Mouse (Mus musculus) CD4-positive naive resting alpha-beta T cell, adult 57 days (primary cell): ENCODE measurements around the gene 5530400C23Rik. TPM values are rescaled to one million over a fixed set of nuclear protein-coding genes. Genes with fewer than 3 reads are reported as not detected.

Experiments used
- total RNA-seq: library from RNA; stranded (reverse); gene quantifications from one replicate; pipeline ENCODE4 v1.2.4, GENCODE M21; 2023

The 5530400C23Rik gene
- total RNA-seq: not detected

DNA sequence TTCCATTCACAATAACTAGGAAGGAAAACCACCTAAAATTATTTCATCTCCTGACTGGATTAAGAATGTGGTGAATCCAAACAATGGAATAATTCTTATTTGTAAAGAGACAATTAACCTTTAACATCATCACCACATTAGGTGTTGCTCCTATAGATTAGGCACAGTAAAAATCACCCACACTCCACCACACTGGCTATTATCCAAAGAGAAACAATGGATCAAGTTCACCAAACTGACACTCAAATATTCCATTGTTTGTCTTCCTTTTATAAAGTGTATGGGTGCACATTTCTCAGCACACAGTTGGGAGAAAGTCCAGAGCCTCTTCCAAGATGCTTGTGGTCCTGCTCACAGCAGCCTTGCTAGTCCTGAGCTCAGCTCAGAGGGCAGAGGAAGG lies at the start of gene 5530400C23Rik:
TSS of gene 5530400C23Rik (plus strand) at position 301 of the 400 bp plus-strand sequence.

Other genes starting within 250 kb of the 5530400C23Rik start
- not detected for gene Tas2r140, start 236.4 kb upstream of the 5530400C23Rik start, total RNA-seq
- gene Smim10l1, start 187.3 kb upstream of the 5530400C23Rik start, total RNA-seq: 20.0 TPM